Mouse (Mus musculus) heart, embryonic 14.5 days (tissue): ENCODE data around the gene Cd96. TPM values are rescaled to one million over a fixed set of nuclear protein-coding genes. Genes with fewer than 3 reads are reported as not detected.

Experiments
- ATAC-seq: fragments of 200-750 bp; cut with Nextera tagmentation; 2 replicates; pipeline ENCODE4 v1.8.0; 2017; ENCODE audit warnings: low read depth, moderate TSS enrichment; ENCODE audit not compliant: insufficient number of reproducible peaks, insufficient read depth, low FRiP score
- H3K27ac ChIP-seq, 2 experiments: fragments of 200-500 bp in 1 of 2; fragments of 300-500 bp in 1 of 2; sonication (generic) in 1 of 2; replicated peaks in 1 of 2; 2 replicates each; pipeline ENCODE4 v1.5.1; 2012 to 2014; ENCODE audit warnings: low read depth in 2 of 2, low read length in 2 of 2, control low read depth in 1 of 2, mild to moderate bottlenecking in 1 of 2, mixed read lengths in 1 of 2; ENCODE audit not compliant: control insufficient read depth in 1 of 2, insufficient read depth in 1 of 2
- H3K27me3 ChIP-seq: fragments of 300-500 bp; sonication (generic); 2 replicates; pipeline ENCODE4 v1.6.1; 2014; ENCODE audit warnings: mild to moderate bottlenecking, low read length, control low read depth; ENCODE audit not compliant: control insufficient read depth, insufficient read depth
- H3K36me3 ChIP-seq: fragments of 300-500 bp; sonication (generic); 2 replicates; pipeline ENCODE4 v1.6.1; 2014; ENCODE audit warnings: mild to moderate bottlenecking, control low read depth, low read length, mixed read lengths; ENCODE audit not compliant: control insufficient read depth, insufficient read depth
- H3K4me1 ChIP-seq, 2 experiments: fragments of 200-500 bp in 1 of 2; fragments of 300-500 bp in 1 of 2; sonication (generic) in 1 of 2; 2 replicates each; pipeline ENCODE4 v1.6.1; 2012 to 2014; ENCODE audit warnings: low read length in 2 of 2, control low read depth in 1 of 2, mixed read lengths in 1 of 2; ENCODE audit not compliant: control insufficient read depth in 2 of 2, insufficient read depth in 2 of 2
- H3K4me2 ChIP-seq: fragments of 300-500 bp; sonication (generic); 2 replicates; pipeline ENCODE4 v1.6.1; 2014; ENCODE audit warnings: mild to moderate bottlenecking, low read length
- H3K4me3 ChIP-seq, 2 experiments: fragments of 200-500 bp in 1 of 2; fragments of 300-500 bp in 1 of 2; sonication (generic) in 1 of 2; 2 replicates each; pipeline ENCODE4 v1.5.1; 2012 to 2014; ENCODE audit warnings: low read length in 2 of 2, mild to moderate bottlenecking in 2 of 2, control low read depth in 1 of 2, low read depth in 1 of 2, moderate library complexity in 1 of 2; ENCODE audit not compliant: control insufficient read depth in 1 of 2, insufficient read depth in 1 of 2
- H3K9ac ChIP-seq: fragments of 300-500 bp; sonication (generic); 2 replicates; pipeline ENCODE4 v1.6.1; 2014; ENCODE audit warnings: mild to moderate bottlenecking, low read length
- H3K9me3 ChIP-seq: fragments of 300-500 bp; sonication (generic); 2 replicates; pipeline ENCODE4 v1.6.1; 2016; ENCODE audit warnings: low read length, control low read depth; ENCODE audit not compliant: control insufficient read depth
- WGBS: fragments of 180-500 bp; shearing (Covaris S2); extraction: QIAGEN DNeasy Blood & Tissue Kit; methylation state at CpG from one replicate; pipeline ENCODE4 v1.1.7; 2014; 5-methylcytosine and 5-hydroxymethylcytosine counted together
- polyA plus RNA-seq: library from polyadenylated mRNA; unstranded; fragments of >200 nt; fragmentation: Nextera tagmentation; extraction: Ambion mirVana; gene quantifications from 2 replicates; pipeline ENCODE4 v1.2.1, GENCODE M21; 2014

Cd96 gene
- polyA plus RNA-seq, 1 experiment from 2014 or later, result not detected

DNA sequence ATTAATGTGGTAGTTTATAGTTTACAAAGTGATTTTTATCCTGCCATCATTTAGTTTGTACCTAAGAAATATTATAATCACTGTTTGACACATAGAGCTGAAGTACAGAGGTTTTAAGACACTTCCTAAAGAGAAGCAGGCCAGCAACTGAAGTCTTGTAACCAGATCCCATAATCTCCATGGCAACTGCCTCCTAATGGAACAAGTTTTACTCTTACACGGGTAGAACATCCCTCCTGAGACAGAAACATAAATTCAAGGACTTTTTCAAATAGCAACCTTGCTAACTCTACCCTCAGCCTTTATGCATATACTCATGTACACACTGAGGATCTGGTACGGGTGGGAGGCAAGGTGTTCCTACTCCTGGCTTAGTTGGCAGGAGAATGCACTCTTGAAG is 83.8 kb downstream of the Cd96 start:
- Histone ChIP-seq H3K9ac (no peak overlapping the region), H3K36me3 (no peaks in the 10 kb centered on the region), H3K27me3 (no peaks in the 10 kb centered on the region), H3K4me3 (no peak overlapping the region), H3K4me1 (no peaks in the 10 kb centered on the region), H3K27ac (no peak overlapping the region), H3K4me2 (no peak overlapping the region), H3K9me3 (no peaks in the 10 kb centered on the region)
- WGBS, result 54% methylated on average over 2 of the region's 2 CpGs
- ATAC-seq, result no peak

DNA sequence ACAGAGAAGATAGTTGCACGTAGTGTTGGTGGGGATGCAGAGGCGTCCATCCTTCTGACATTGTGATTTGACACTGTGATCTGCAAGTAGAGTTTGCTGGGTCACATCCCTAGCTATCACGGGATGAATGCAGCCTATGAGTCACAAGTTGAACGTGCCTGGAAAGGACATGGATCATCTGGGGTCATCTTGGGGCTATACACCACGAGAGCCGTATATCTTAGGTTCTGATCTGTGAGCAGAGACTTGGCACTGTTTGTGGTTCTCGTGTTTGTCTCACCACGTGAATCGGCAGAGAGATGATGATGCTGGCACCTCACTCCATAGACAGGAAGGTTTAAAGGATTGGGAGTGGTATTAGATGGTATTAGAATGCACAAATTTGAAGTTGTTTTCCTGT is 86.2 kb downstream of the Cd96 start:
- Histone ChIP-seq H3K9me3 (no peaks in the 10 kb centered on the region), H3K4me1 (no peaks in the 10 kb centered on the region), H3K36me3 (no peaks in the 10 kb centered on the region), H3K27ac (no peak overlapping the region), H3K27me3 (no peaks in the 10 kb centered on the region), H3K4me3 (no peak overlapping the region), H3K4me2 (no peak overlapping the region), H3K9ac (no peak overlapping the region)
- 65% methylated on average over 9 of the region's 9 CpGs for WGBS
- no peak for ATAC-seq

DNA sequence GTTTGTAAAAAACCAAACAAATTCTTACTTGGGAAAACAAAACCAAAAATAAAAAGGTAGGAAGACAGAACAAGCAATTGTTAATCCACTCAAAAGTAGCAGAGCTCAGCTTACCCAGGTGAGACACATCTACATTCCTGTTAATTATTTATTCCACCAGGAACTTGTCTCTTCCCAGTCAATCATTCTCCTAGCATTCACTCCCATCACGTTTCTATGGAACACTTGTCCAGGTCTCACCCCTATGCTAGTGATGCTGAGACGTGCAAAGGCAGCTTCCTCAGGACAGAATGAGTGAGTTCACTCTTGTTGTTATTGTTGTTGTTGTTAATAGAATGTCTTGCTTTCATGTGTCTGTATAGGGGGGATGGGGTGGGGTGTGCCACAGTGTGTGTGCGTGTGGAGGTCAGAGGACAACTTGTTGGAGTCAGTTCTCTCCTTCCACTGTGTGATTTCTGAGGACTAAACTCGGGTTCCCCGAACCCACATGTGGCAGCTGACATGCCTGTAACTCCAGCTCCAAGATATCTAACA is 97.0 kb downstream of the Cd96 start:
- ATAC-seq, result no peak
- H3K36me3 ChIP-seq, result no peaks in the 10 kb centered on the region
- no peaks in the 10 kb centered on the region for H3K4me1 ChIP-seq
- WGBS, result 60% methylated on average over 5 of the region's 5 CpGs
- H3K27ac ChIP-seq, result no peak overlapping the region
- H3K4me2 ChIP-seq, result no peak overlapping the region
- no peaks in the 10 kb centered on the region for H3K27me3 ChIP-seq
- no peak overlapping the region for H3K4me3 ChIP-seq
- H3K9me3 ChIP-seq, result no peaks in the 10 kb centered on the region
- H3K9ac ChIP-seq, result no peak overlapping the region

DNA sequence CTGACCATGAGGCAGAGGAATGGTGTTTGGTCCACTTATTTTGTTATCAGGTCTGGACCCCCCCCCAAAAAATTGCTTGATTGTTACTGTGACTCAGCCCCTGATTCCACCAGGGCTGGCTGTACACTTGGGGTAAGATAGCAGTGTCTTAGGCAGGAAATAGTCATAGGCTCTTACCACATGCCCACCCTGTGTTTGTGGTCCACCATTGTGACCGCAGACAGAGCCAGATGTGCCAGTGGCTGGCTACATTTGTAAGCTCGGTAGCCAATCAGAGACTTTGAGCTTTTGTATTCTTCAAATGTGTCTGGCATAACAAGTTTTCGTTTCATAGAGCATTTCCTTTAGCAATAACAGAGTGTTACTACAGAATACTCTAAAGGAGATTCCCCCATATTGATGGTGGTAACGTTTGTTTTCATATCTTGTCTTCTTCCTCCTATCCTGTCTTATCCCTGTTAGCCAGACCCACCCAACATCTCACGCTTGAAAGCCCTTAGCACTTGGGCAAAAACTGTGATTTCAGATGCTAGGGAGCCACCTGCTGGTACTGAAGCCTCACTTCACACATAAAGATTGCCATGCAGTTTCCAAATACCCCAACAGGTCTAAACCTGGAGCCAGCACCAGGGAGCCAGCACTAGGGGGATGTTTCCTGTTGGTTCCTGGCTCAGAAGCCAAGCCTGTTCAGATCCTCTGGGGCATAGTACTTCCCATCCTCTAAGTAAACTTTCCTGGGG is 97.7 kb downstream of the Cd96 start:
- Histone ChIP-seq H3K4me1 (no peaks in the 10 kb centered on the region), H3K4me2 (no peak overlapping the region), H3K27ac (no peak overlapping the region), H3K9me3 (no peaks in the 10 kb centered on the region), H3K36me3 (no peaks in the 10 kb centered on the region), H3K9ac (no peak overlapping the region), H3K27me3 (no peaks in the 10 kb centered on the region), H3K4me3 (no peak overlapping the region)
- no peak for ATAC-seq
- 42% methylated on average over 5 of the region's 5 CpGs for WGBS

DNA sequence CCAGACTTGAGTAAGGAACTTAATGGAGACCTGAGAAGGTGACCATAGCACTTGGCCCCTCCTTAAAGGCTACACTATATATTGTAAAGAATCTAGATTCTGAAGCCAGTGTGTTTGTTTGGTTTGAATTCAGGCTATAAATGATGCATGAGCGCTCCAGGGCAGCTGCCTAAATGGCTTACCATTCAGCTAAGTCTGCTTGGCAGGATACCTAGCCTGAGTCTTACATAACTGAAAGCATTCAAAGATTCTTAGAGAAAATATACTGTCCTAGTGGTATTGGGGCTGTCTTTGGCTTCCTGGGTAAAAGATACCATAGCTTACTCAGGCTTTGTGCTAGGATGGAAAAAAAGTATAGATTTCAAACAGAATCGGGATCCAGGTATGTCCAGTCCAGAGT is 98.7 kb downstream of the Cd96 start:
- H3K27me3 ChIP-seq, result no peaks in the 10 kb centered on the region
- no peaks in the 10 kb centered on the region for H3K4me1 ChIP-seq
- no peak overlapping the region for H3K4me3 ChIP-seq
- H3K27ac ChIP-seq, result no peak overlapping the region
- ATAC-seq, result no peak
- no peak overlapping the region for H3K4me2 ChIP-seq
- H3K36me3 ChIP-seq, result no peaks in the 10 kb centered on the region
- WGBS, result 77% methylated on average over 2 of the region's 2 CpGs
- no peaks in the 10 kb centered on the region for H3K9me3 ChIP-seq
- H3K9ac ChIP-seq, result no peak overlapping the region

DNA sequence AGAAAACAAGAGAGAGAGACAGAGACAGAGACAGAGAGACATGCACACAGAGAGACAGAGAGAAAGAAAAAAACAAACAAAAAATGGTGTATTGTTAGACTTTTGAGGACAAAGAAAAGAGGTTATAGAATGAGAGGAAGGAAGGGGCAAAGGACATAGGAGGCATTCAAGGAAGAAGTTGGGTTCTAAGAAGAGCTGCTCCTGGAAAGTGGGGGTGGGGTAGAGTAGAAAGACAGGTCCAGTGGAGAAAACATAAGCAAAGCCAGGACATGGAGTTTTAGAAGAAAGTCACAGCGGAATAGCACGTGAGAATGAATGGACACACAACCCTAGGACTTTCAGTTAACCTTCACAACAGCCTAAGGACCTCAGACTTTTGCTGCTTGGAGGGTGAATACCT is 99.7 kb downstream of the Cd96 start:
- H3K36me3 ChIP-seq, result no peaks in the 10 kb centered on the region
- H3K9ac ChIP-seq, result no peak overlapping the region
- no peak overlapping the region for H3K4me2 ChIP-seq
- no peaks in the 10 kb centered on the region for H3K27me3 ChIP-seq
- no peak for ATAC-seq
- no peaks in the 10 kb centered on the region for H3K4me1 ChIP-seq
- no peaks in the 10 kb centered on the region for H3K9me3 ChIP-seq
- H3K27ac ChIP-seq, result no peak overlapping the region
- H3K4me3 ChIP-seq, result no peak overlapping the region
- 79% methylated on average over 2 of the region's 2 CpGs for WGBS

DNA sequence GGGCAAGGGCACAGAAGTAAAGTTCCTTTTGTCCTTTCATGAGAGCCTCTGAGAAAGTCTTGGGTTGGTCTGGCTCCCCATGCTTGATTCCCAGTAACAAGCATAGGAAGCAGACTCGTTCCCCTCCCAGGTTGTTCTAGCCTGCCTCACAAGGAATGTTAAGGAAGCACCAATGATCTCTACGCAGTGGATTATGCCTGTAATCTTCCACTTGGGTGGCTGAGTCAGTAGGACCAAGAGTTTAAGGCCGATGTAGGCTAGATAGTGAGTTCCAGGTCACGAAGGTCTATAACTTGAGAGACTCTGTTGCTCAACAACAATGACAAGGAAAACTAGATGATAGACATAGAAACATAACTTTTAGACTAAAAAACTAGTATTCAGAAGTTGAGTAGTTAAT is 100.3 kb downstream of the Cd96 start:
- Histone ChIP-seq H3K9me3 (no peaks in the 10 kb centered on the region), H3K27me3 (no peaks in the 10 kb centered on the region), H3K9ac (no peak overlapping the region), H3K27ac (no peak overlapping the region), H3K4me1 (no peaks in the 10 kb centered on the region), H3K4me2 (no peak overlapping the region), H3K36me3 (no peaks in the 10 kb centered on the region), H3K4me3 (no peak overlapping the region)
- WGBS, result 75% methylated on average over 4 of the region's 4 CpGs
- no peak for ATAC-seq

DNA sequence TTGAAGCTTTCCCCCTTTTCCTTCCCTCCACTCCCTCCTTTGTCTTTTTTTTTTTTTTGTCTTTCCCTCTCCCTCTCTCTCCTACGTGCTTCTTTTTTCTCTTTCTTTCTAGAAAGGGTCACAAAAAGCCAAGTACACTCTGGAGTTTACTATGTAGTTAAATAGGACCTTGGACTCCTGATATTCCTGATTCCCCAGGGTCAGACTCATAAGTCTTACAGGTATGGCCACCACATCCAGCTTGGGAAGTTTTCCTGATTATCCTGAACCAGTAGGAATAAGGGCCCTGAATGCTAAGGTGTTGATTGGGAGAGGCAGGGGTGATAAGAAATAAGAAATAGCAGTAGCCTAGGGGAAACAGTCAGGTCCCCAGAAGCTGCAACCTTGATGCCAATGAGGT is 100.7 kb downstream of the Cd96 start:
- H3K36me3 ChIP-seq, result no peaks in the 10 kb centered on the region
- H3K4me1 ChIP-seq, result no peaks in the 10 kb centered on the region
- H3K9ac ChIP-seq, result no peak overlapping the region
- H3K4me3 ChIP-seq, result no peak overlapping the region
- WGBS, result 70% methylated on average over 1 of the region's 1 CpGs
- H3K4me2 ChIP-seq, result no peak overlapping the region
- no peaks in the 10 kb centered on the region for H3K9me3 ChIP-seq
- no peak for ATAC-seq
- H3K27me3 ChIP-seq, result no peaks in the 10 kb centered on the region
- no peak overlapping the region for H3K27ac ChIP-seq
